Mouse (Mus musculus) olfactory bulb, adult 2 months (tissue): ENCODE results near the gene Cdr2l.

Source experiments
- CTCF ChIP-seq: fragments of 200-500 bp; IDR thresholded peaks from 2 replicates; pipeline ENCODE4 v1.5.1; 2012; ENCODE audit warnings: low read depth, mild to moderate bottlenecking, low read length, moderate library complexity; ENCODE audit not compliant: insufficient read depth
- POLR2A ChIP-seq: fragments of 200-500 bp; IDR thresholded peaks from 2 replicates; pipeline ENCODE4 v1.6.1; 2012; ENCODE audit warnings: mild to moderate bottlenecking, low read depth, low read length, moderate library complexity; ENCODE audit not compliant: insufficient read depth

GRCm38 (mm10) chr11:115374695-115375425, 6.9 kb upstream of the Cdr2l start:
- TF ChIP-seq POLR2A (no peak), CTCF (no peak)
